Mouse (Mus musculus) spleen, postnatal 4 days (tissue): ENCODE results near the gene Gm3667.
"Not testable (repeated sequence)": the region's sequence is repeated elsewhere in the genome, so short reads cannot be mapped to it uniquely, and the experiment has no call there.

Source experiments
- DNase-seq, 2 experiments: peaks; one replicate each; pipeline ENCODE4 v3.0.0; 2022; ENCODE audit warnings: low spot score in 2 of 2

Gm3667 gene

GRCm38 (mm10) chr14:6889521-6890012, at the start of gene Gm3667:
TSS of gene Gm3667 (minus strand) at chr14:6889962.
- DNase-seq = not testable (repeated sequence)

- DNase-seq = peak; percentile 14 to 60
Measured at GRCm38 (mm10) chr14:6899881-6900280, 10.1 kb upstream of the Gm3667 start.

GRCm38 (mm10) chr14:6888811-6889210, 951 bp downstream of the Gm3667 start:
- not testable (repeated sequence) for DNase-seq

GRCm38 (mm10) chr14:6840211-6840610, 49.6 kb downstream of the Gm3667 start, which contains the start of gene Gm3642:
TSS of gene Gm3642 (minus strand) at chr14:6840311.
- DNase-seq = not testable (repeated sequence)

GRCm38 (mm10) chr14:6823297-6823696, 66.5 kb downstream of the Gm3667 start:
- peak in 1 of 2 experiments; percentile 56 for DNase-seq
